Mouse (Mus musculus) Patski (cell line): ENCODE results near the gene Rae1. TPM values are rescaled to one million over a fixed set of nuclear protein-coding genes. Genes with fewer than 3 reads are reported as not detected.

ENCODE experiments used
- ATAC-seq: fragments of 100-300 bp; one replicate; pipeline ENCODE4 v1.8.0; 2021
- CTCF ChIA-PET: fragments of 350-600 bp; sonication (Branson Sonifier 250); formaldehyde crosslinking; loops from one replicate; lab custom pipeline; 2022; ENCODE audit warnings: inconsistent platforms; lab: Charles Lee
- POLR2A ChIA-PET: fragments of 350-600 bp; sonication (Branson Sonifier 250); formaldehyde crosslinking; loops from one replicate; lab custom pipeline; 2022; ENCODE audit warnings: antibody characterized with exemption, inconsistent platforms; lab: Charles Lee
- DNase-seq: peaks from one replicate; pipeline ENCODE4 v3.0.0-alpha.2; 2011; ENCODE audit warnings: low read depth, low spot score
- H3K27me3 ChIP-seq: fragments of 371-371 bp; one replicate; pipeline ENCODE4 v1.5.1; 2021
- CTCF ChIP-seq: fragments of 100-300 bp; IDR thresholded peaks from one replicate; pipeline ENCODE4 v1.5.1; 2021
- in situ Hi-C: fragments of 300-500 bp; cut with MboI; formaldehyde crosslinking; loops from 3 replicates; pipeline ENCODE4 v1.11.1; 2018; ENCODE audit warnings: low pct_unique_long_range_greater_than_20kb, mixed read lengths
- polyA plus RNA-seq: library from polyadenylated mRNA; unstranded; gene quantifications from one replicate; pipeline ENCODE4 v1.2.3, GENCODE M21; 2021

The Rae1 gene
- polyA plus RNA-seq, 1 experiment from 2014 or later = 77.6 TPM

- in situ Hi-C loops = no loop called here
- no peaks in the 10 kb centered on the region for H3K27me3 ChIP-seq
- peak; percentile 55 for DNase-seq
- CTCF ChIA-PET = no interaction called here
- TF ChIP-seq CTCF = no peak
- POLR2A ChIA-PET = no interaction called here
- peak; percentile 76 for ATAC-seq
Observed at GRCm38 (mm10) chr2:173047471-173047870, 47.6 kb downstream of the Rae1 start.

- POLR2A ChIA-PET = no interaction called here
- ATAC-seq = peak; percentile 5
- CTCF ChIA-PET = interaction anchor here (1.0 kb wide), 1 partner anchor 13 kb away, joined by 3 read pairs; no protein-coding TSS in a partner anchor
- in situ Hi-C loops = no loop called here
- no peak for DNase-seq
- H3K27me3 ChIP-seq = no peaks in the 10 kb centered on the region
- no peak for TF ChIP-seq CTCF
Observed at GRCm38 (mm10) chr2:173048041-173048745, 48.3 kb downstream of the Rae1 start.

GRCm38 (mm10) chr2:173049231-173049630 is 49.3 kb downstream of the Rae1 start:
- no peak for DNase-seq
- ATAC-seq = no peak
- in situ Hi-C loops = no loop called here
- ChIA-PET CTCF (interaction anchor here (1.0 kb wide), 1 partner anchor 12 kb away, joined by 3 read pairs; no protein-coding TSS in a partner anchor), POLR2A (no interaction called here)
- H3K27me3 ChIP-seq = no peaks in the 10 kb centered on the region
- no peak for TF ChIP-seq CTCF

GRCm38 (mm10) chr2:173049817-173050216 is 49.9 kb downstream of the Rae1 start:
- CTCF ChIA-PET = no interaction called here
- in situ Hi-C loops = no loop called here
- H3K27me3 ChIP-seq = no peaks in the 10 kb centered on the region
- POLR2A ChIA-PET = no interaction called here
- DNase-seq (no peak), ATAC-seq (no peak)
- TF ChIP-seq CTCF = no peak

- ChIA-PET POLR2A (interaction anchor here (0.6 kb wide), 1 partner anchor 33 kb away, joined by 4 read pairs; no protein-coding TSS in a partner anchor), CTCF (no interaction called here)
- DNase-seq (no peak), ATAC-seq (no peak)
- in situ Hi-C loops = no loop called here
- H3K27me3 ChIP-seq = no peaks in the 10 kb centered on the region
- TF ChIP-seq CTCF = no peak
Observed at GRCm38 (mm10) chr2:173050604-173051382, 50.9 kb downstream of the Rae1 start.

- CTCF ChIA-PET = interaction anchor here (0.6 kb wide), 1 partner anchor 9 kb away, joined by 3 read pairs; no protein-coding TSS in a partner anchor
Observed at GRCm38 (mm10) chr2:173052881-173053280, 53.0 kb downstream of the Rae1 start.

GRCm38 (mm10) chr2:173053846-173054245 is 53.9 kb downstream of the Rae1 start:
- in situ Hi-C loops = no loop called here
- TF ChIP-seq CTCF = no peak
- H3K27me3 ChIP-seq = no peaks in the 10 kb centered on the region
- DNase-seq = no peak
- ChIA-PET CTCF (no interaction called here), POLR2A (no interaction called here)
- no peak for ATAC-seq

More at GRCm38 (mm10) chr2:173052881-173053280, 53.0 kb downstream of the Rae1 start:
- ATAC-seq (no peak), DNase-seq (no peak)
- no peaks in the 10 kb centered on the region for H3K27me3 ChIP-seq
- TF ChIP-seq CTCF = no peak
- in situ Hi-C loops = no loop called here
- POLR2A ChIA-PET = no interaction called here

- no peak for DNase-seq
- ChIA-PET POLR2A (interaction anchor here (0.9 kb wide), 1 partner anchor 38 kb away, joined by 3 read pairs; no protein-coding TSS in a partner anchor), CTCF (no interaction called here)
- TF ChIP-seq CTCF = no peak
- H3K27me3 ChIP-seq = no peaks in the 10 kb centered on the region
- no peak for ATAC-seq
- in situ Hi-C loops = no loop called here
Observed at GRCm38 (mm10) chr2:173056303-173056881, 56.5 kb downstream of the Rae1 start.

GRCm38 (mm10) chr2:173056882-173057315 is 57.0 kb downstream of the Rae1 start:
- CTCF ChIA-PET = interaction anchor here (1.0 kb wide), 1 partner anchor 11 kb away, joined by 3 read pairs; no protein-coding TSS in a partner anchor
- ATAC-seq (no peak), DNase-seq (no peak)
- POLR2A ChIA-PET = no interaction called here
- no peak for TF ChIP-seq CTCF
- H3K27me3 ChIP-seq = no peaks in the 10 kb centered on the region
- in situ Hi-C loops = no loop called here

GRCm38 (mm10) chr2:173057623-173058022 is 57.7 kb downstream of the Rae1 start:
- in situ Hi-C loops = no loop called here
- TF ChIP-seq CTCF = no peak
- ATAC-seq (no peak), DNase-seq (no peak)
- POLR2A ChIA-PET = no interaction called here
- H3K27me3 ChIP-seq = no peaks in the 10 kb centered on the region
- CTCF ChIA-PET = interaction anchor here (1.0 kb wide), 1 partner anchor 11 kb away, joined by 3 read pairs; no protein-coding TSS in a partner anchor
